Mouse (Mus musculus): ENCODE measurements around the gene Mia2.

GRCm38 (mm10) chr12:59217331-59217730 lies 121.7 kb downstream of the Mia2 start:
- TF ChIP-seq POLR2A (IDR thresholded peaks at IDR 0.05; ENCODE audit: insufficient read depth, low read depth, low read length) (no peak), CTCF (IDR thresholded peaks at IDR 0.05) (no peak)

All from heart, adult 2 months (tissue).